Mouse (Mus musculus) small intestine, adult 2 months (tissue): ENCODE results near the gene Ccdc28b.

Experiments
- CTCF ChIP-seq: fragments of 200-500 bp; IDR thresholded peaks from 2 replicates; pipeline ENCODE4 v1.5.1; 2012; ENCODE audit warnings: low read depth, mild to moderate bottlenecking, control low read depth, inconsistent platforms, low read length, moderate library complexity, mixed read lengths; ENCODE audit not compliant: insufficient replicate concordance, insufficient read length; ENCODE audit errors: extremely low read depth
- POLR2A ChIP-seq: fragments of 200-500 bp; IDR thresholded peaks from 2 replicates; pipeline ENCODE4 v1.6.1; 2012; ENCODE audit warnings: low read depth, mild to moderate bottlenecking, control low read depth, inconsistent platforms, low read length, moderate library complexity

DNA sequence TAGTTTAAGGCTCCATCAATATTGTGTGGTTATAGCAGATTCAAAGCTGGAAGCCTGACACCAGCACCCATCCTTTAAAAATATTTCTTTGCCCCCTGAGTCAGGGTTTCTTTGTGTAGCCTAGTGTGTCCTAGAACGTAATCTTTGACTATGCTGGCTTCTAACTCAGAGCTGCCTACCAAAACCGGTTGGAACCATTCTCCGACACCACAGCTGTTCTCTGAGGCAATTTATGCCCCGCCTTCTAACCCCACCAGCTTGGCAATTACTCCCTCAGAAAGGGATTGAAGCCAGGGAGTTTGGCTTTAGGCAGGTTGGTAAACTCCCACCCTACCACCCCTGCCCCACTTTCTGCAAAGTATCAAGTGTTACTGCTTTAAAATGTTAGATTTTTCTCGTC is 18.0 kb upstream of the Ccdc28b start:
- TF ChIP-seq CTCF (no peak), POLR2A (no peak)
